Mouse (Mus musculus): ENCODE results near the gene Vmn1r32. TPM values are rescaled to one million over a fixed set of nuclear protein-coding genes. Genes with fewer than 3 reads are reported as not detected.
A peak's percentile ranks its signal among the peaks of the same experiment; 100 is the strongest.

Gene Vmn1r32
- total RNA-seq (2021), result not detected
- long read RNA-seq, experiment 1, result 0 reads
- long read RNA-seq, experiment 2, result 0 reads

GRCm38 (mm10) chr6:66559996-66560395 lies at the start of gene Vmn1r32:
TSS of gene Vmn1r32 (minus strand) at chr6:66560096.
- no peak for DNase-seq

GRCm38 (mm10) chr6:66595804-66596203 lies 35.9 kb upstream of the Vmn1r32 start:
- no peak for DNase-seq

GRCm38 (mm10) chr6:66535966-66536365 lies 23.9 kb downstream of the Vmn1r32 start:
- DNase-seq, result no peak

GRCm38 (mm10) chr6:66535028-66535862 lies 24.7 kb downstream of the Vmn1r32 start, which contains the start of gene Mad2l1:
TSS of gene Mad2l1 (plus strand) at chr6:66535390.
- peak; percentile 96 for DNase-seq

- no peak for DNase-seq
These were observed 25.4 kb downstream of the Vmn1r32 start for GRCm38 (mm10) chr6:66534366-66534941.

- DNase-seq, result no peak
These were observed 26.7 kb downstream of the Vmn1r32 start for GRCm38 (mm10) chr6:66533241-66533640.

GRCm38 (mm10) chr6:66528386-66528785 lies 31.5 kb downstream of the Vmn1r32 start:
- no peak for DNase-seq

- no peak for DNase-seq
These were observed 43.5 kb downstream of the Vmn1r32 start for GRCm38 (mm10) chr6:66516368-66516767.

Other genes starting within 250 kb of the Vmn1r32 start
- 1 to 10 TPM; 9.2 to 9.8 TPM for gene Mad2l1, start 24.7 kb downstream of the Vmn1r32 start, total RNA-seq (2021)
- not detected for gene Vmn1r33, start 58.2 kb upstream of the Vmn1r32 start, total RNA-seq (2021)
- gene Vmn1r34, start 83.8 kb upstream of the Vmn1r32 start, total RNA-seq (2021), result not detected
- not detected for gene Vmn1r35, start 125.8 kb upstream of the Vmn1r32 start, total RNA-seq (2021)
- not detected for gene Vmn1r36, start 159.1 kb upstream of the Vmn1r32 start, total RNA-seq (2021)
- not detected for gene Vmn1r37, start 169.3 kb upstream of the Vmn1r32 start, total RNA-seq (2021)
- not detected for gene Vmn1r38, start 222.5 kb upstream of the Vmn1r32 start, total RNA-seq (2021)